In genomic region chr6:143012513-143013215, GRCm38 (mm10) we compare ENCODE assay signal across 21 mouse cellular contexts. TPM values are rescaled to one million over a fixed set of nuclear protein-coding genes. Genes with fewer than 3 reads are reported as not detected.
DNase-seq lines count a peak whose midpoint lies in the region; ATAC-seq and TF ChIP-seq lines count a peak whose summit lies in the region.
"Had no signal": no experiment of that assay in that cellular context is flagged by ENCODE, and none has a peak within 500 bp of the region (broad histone marks: within the 10 kb centered on the region; RNA-seq: fewer than 3 reads in every experiment).

No protein-coding gene starts in this region.

- peaks cover 34% of the 10 kb centered on the region for H3K36me3 ChIP-seq in intestine, postnatal 0 days (ENCODE audit: control insufficient read depth, insufficient read depth)
- H3K36me3 ChIP-seq in intestine, embryonic 16.5 days (ENCODE audit: control insufficient read depth, insufficient read depth, low read length): peaks cover 4% of the 10 kb centered on the region; the same call in 1 of the 2 replicates
- no peaks in the 10 kb centered on the region for H3K36me3 ChIP-seq in liver, adult 2 months (ENCODE audit: control insufficient read depth, insufficient read depth, low read length)
- no peaks in the 10 kb centered on the region; the same call in 1 of the 2 replicates for H3K36me3 ChIP-seq in liver, embryonic 11.5 days (ENCODE audit: control insufficient read depth, insufficient read depth, low read length)
- peaks cover 42% of the 10 kb centered on the region for H3K36me3 ChIP-seq in liver, embryonic 15.5 days (replicated peaks)
- H3K36me3 ChIP-seq in liver, postnatal 0 days (replicated peaks; ENCODE audit: insufficient read depth, low read length): peaks cover 10% of the 10 kb centered on the region

- H3K9me3 ChIP-seq in intestine, postnatal 0 days (ENCODE audit: control insufficient read depth): no peaks in the 10 kb centered on the region
- H3K9me3 ChIP-seq in intestine, embryonic 16.5 days (ENCODE audit: control insufficient read depth, low read length): no peaks in the 10 kb centered on the region
- no peaks in the 10 kb centered on the region for H3K9me3 ChIP-seq in liver, embryonic 11.5 days (ENCODE audit: control insufficient read depth, low read length)
- H3K9me3 ChIP-seq in liver, embryonic 15.5 days (replicated peaks): no peaks in the 10 kb centered on the region
- no peaks in the 10 kb centered on the region for H3K9me3 ChIP-seq in liver, postnatal 0 days (ENCODE audit: low read length)
- H3K9me3 ChIP-seq: embryonic facial prominence, embryonic 10.5 days; forebrain, embryonic 12.5 days; heart, embryonic 15.5 days had no signal

- H3K79me2 ChIP-seq in liver, adult 2 months (ENCODE audit: control insufficient read depth, insufficient read depth, low read length): no peaks in the 10 kb centered on the region

- TF ChIP-seq CTCF in intestine, postnatal 0 days (IDR thresholded peaks at IDR 0.05; ENCODE audit: low read depth): no peak
- no peak for TF ChIP-seq CTCF in liver, adult 2 months (IDR thresholded peaks at IDR 0.05; ENCODE audit: low read depth, low read length)
- TF ChIP-seq CTCF in liver, postnatal 0 days (IDR thresholded peaks at IDR 0.05; ENCODE audit: low read depth): no peak

- H3K4me2 ChIP-seq in intestine, postnatal 0 days (replicated peaks; ENCODE audit: low read depth): no peak overlapping the region
- no peak overlapping the region for H3K4me2 ChIP-seq in intestine, embryonic 16.5 days (ENCODE audit: low read depth, low read length)
- H3K4me2 ChIP-seq in liver, embryonic 11.5 days: no peak overlapping the region
- H3K4me2 ChIP-seq in liver, embryonic 15.5 days: no peak overlapping the region
- H3K4me2 ChIP-seq in liver, postnatal 0 days (ENCODE audit: low read depth, low read length): no peak overlapping the region
- H3K4me2 ChIP-seq: forebrain, embryonic 12.5 days; heart, embryonic 15.5 days; hindbrain, embryonic 14.5 days had no signal

- no peak overlapping the region for H3K4me3 ChIP-seq in intestine, postnatal 0 days (ENCODE audit: low read depth, low read length)
- H3K4me3 ChIP-seq in intestine, embryonic 16.5 days (ENCODE audit: low read length): no peak overlapping the region
- no peak overlapping the region for H3K4me3 ChIP-seq in liver, adult 2 months (ENCODE audit: insufficient read depth, low read depth, low read length)
- no peak overlapping the region for H3K4me3 ChIP-seq in liver, embryonic 11.5 days (ENCODE audit: low read depth, low read length)
- H3K4me3 ChIP-seq in liver, embryonic 15.5 days (replicated peaks): no peak overlapping the region
- H3K4me3 ChIP-seq in liver, postnatal 0 days (ENCODE audit: low read depth, low read length): no peak overlapping the region
- H3K4me3 ChIP-seq: embryonic facial prominence, embryonic 10.5 days; erythroblast, embryonic 14.5 days; forebrain, embryonic 12.5 days; gastrocnemius, adult 2 months; heart, embryonic 15.5 days had no signal

- no peaks in the 10 kb centered on the region for H3K4me1 ChIP-seq in intestine, postnatal 0 days (replicated peaks; ENCODE audit: control insufficient read depth, insufficient read depth, low read length)
- no peaks in the 10 kb centered on the region for H3K4me1 ChIP-seq in intestine, embryonic 16.5 days (ENCODE audit: control insufficient read depth, insufficient read depth, low read length)
- H3K4me1 ChIP-seq in liver, adult 2 months (ENCODE audit: control insufficient read depth, insufficient read depth, low read length): peaks cover 14% of the 10 kb centered on the region
- H3K4me1 ChIP-seq in liver, embryonic 11.5 days (replicated peaks; ENCODE audit: control insufficient read depth, insufficient read depth, low read length): no peaks in the 10 kb centered on the region
- H3K4me1 ChIP-seq in liver, embryonic 15.5 days (replicated peaks): 0 out of 2 replicates have a peak, but pooled peaks cover 3% of the 10 kb centered on the region
- H3K4me1 ChIP-seq in liver, postnatal 0 days (ENCODE audit: insufficient read depth): peaks cover 3% of the 10 kb centered on the region; the same call in 1 of the 2 replicates
- H3K4me1 ChIP-seq: embryonic facial prominence, embryonic 10.5 days; forebrain, embryonic 12.5 days; heart, embryonic 15.5 days had no signal

- WGBS in intestine, postnatal 0 days: 90% methylated on average over 15 of the region's 15 CpGs
- WGBS in intestine, embryonic 16.5 days: 91% methylated on average over 15 of the region's 15 CpGs
- 55% methylated on average over 15 of the region's 15 CpGs for WGBS in liver, adult 2 months
- WGBS in liver, embryonic 11.5 days: 91% methylated on average over 15 of the region's 15 CpGs
- 85% methylated on average over 15 of the region's 15 CpGs for WGBS in liver, embryonic 15.5 days (ENCODE audit: insufficient replicate concordance)
- WGBS in liver, postnatal 0 days (ENCODE audit: insufficient replicate concordance): 79% methylated on average over 15 of the region's 15 CpGs

- H3K27me3 ChIP-seq in intestine, postnatal 0 days (replicated peaks; ENCODE audit: control insufficient read depth, insufficient read depth, low read length): no peaks in the 10 kb centered on the region
- H3K27me3 ChIP-seq in intestine, embryonic 16.5 days (replicated peaks; ENCODE audit: control insufficient read depth, insufficient read depth, low read length): no peaks in the 10 kb centered on the region
- H3K27me3 ChIP-seq in liver, adult 2 months (ENCODE audit: control insufficient read depth, insufficient read depth, low read length): no peaks in the 10 kb centered on the region
- H3K27me3 ChIP-seq in liver, embryonic 11.5 days (replicated peaks; ENCODE audit: control insufficient read depth, insufficient read depth, low read length): no peaks in the 10 kb centered on the region
- H3K27me3 ChIP-seq in liver, embryonic 15.5 days: no peaks in the 10 kb centered on the region
- H3K27me3 ChIP-seq in liver, postnatal 0 days (ENCODE audit: insufficient read depth, low read length): no peaks in the 10 kb centered on the region
- H3K27me3 ChIP-seq: forebrain, embryonic 12.5 days; heart, embryonic 15.5 days had no signal

- peak; percentile 94 for DNase-seq in liver, adult 2 months (ENCODE audit: extremely low read depth, low read depth, low spot score)
- no peak for DNase-seq in liver, embryonic 11.5 days (ENCODE audit: low spot score)
- DNase-seq in liver, postnatal 0 days: no peak
- no peak for DNase-seq in layer of hippocampus, adult 9-11 months
- DNase-seq: adrenal gland, adult 8-10 months; adrenal gland, postnatal 36 days; cerebellum, adult 2 months; cerebellum, postnatal 10 days; gastrocnemius, adult 2 months; gastrocnemius, postnatal 25 days; heart, adult 11 months; heart, postnatal 14 days had no signal

- no peak for TF ChIP-seq EP300 in liver, postnatal 0 days (IDR thresholded peaks at IDR 0.05; ENCODE audit: low read depth)

- peak; percentile 28; the same call in 1 of the 2 replicates for ATAC-seq in intestine, postnatal 0 days
- ATAC-seq in intestine, embryonic 16.5 days: no peak
- ATAC-seq in liver, embryonic 11.5 days (replicated peaks; ENCODE audit: low FRiP score): no peak
- peak; percentile 40; the same call in 1 of the 2 replicates for ATAC-seq in liver, embryonic 15.5 days (ENCODE audit: insufficient read depth)
- peak; percentile 82 for ATAC-seq in liver, postnatal 0 days
- ATAC-seq: forebrain, embryonic 16.5 days had no signal

- TF ChIP-seq POLR2A in liver, adult 2 months (IDR thresholded peaks at IDR 0.05; ENCODE audit: extremely low read depth, insufficient read depth, low read length): no peak

- H3K9ac ChIP-seq in intestine, postnatal 0 days (ENCODE audit: low read depth, low read length): no peak overlapping the region
- H3K9ac ChIP-seq in intestine, embryonic 16.5 days (ENCODE audit: low read depth, low read length): no peak overlapping the region
- no peak overlapping the region for H3K9ac ChIP-seq in liver, adult 2 months (ENCODE audit: low read depth, low read length)
- no peak overlapping the region for H3K9ac ChIP-seq in liver, embryonic 11.5 days (ENCODE audit: low read depth, low read length)
- no peak overlapping the region for H3K9ac ChIP-seq in liver, embryonic 15.5 days
- no peak overlapping the region for H3K9ac ChIP-seq in liver, postnatal 0 days (replicated peaks)
- H3K9ac ChIP-seq: forebrain, embryonic 12.5 days; heart, embryonic 15.5 days; hindbrain, embryonic 14.5 days had no signal

- no peak overlapping the region for H3K27ac ChIP-seq in intestine, postnatal 0 days (ENCODE audit: low read depth, low read length)
- H3K27ac ChIP-seq in intestine, embryonic 16.5 days (ENCODE audit: low read length): no peak overlapping the region
- peak overlapping the region; percentile 46; the same call in 1 of the 2 replicates for H3K27ac ChIP-seq in liver, adult 2 months (replicated peaks; ENCODE audit: insufficient read depth, low read depth, low read length)
- no peak overlapping the region for H3K27ac ChIP-seq in liver, embryonic 11.5 days (ENCODE audit: low read depth, low read length)
- H3K27ac ChIP-seq in liver, embryonic 15.5 days (replicated peaks): no peak overlapping the region
- 0 out of 2 replicates have a peak overlapping the region, but pooled peaks have one; percentile 11 for H3K27ac ChIP-seq in liver, postnatal 0 days (ENCODE audit: low read depth)
- H3K27ac ChIP-seq: embryonic facial prominence, embryonic 10.5 days; forebrain, embryonic 12.5 days; gastrocnemius, adult 2 months; heart, embryonic 15.5 days; hindbrain, embryonic 14.5 days had no signal

RNA-seq across cellular contexts. Expression of gene St8sia1, which starts 48.4 kb away (rescaled TPM):
- polyA plus RNA-seq in intestine, postnatal 0 days (2015; fragmentation: Nextera tagmentation; extraction: Ambion mirVana): 0.17 and 0.34 TPM in 2 replicates
- polyA plus RNA-seq in intestine, embryonic 16.5 days (2015; fragmentation: Nextera tagmentation; extraction: Ambion mirVana): 1.4 and 1.6 TPM in 2 replicates
- under 0.01 TPM in 2 replicates for total RNA-seq in liver, adult 2 months (2014; rRNA removed)
- 0.01 and 0.02 TPM in 2 replicates for polyA plus RNA-seq in liver, adult 2 months (2012; rRNA removed)
- 1.2 and 2.1 TPM in 2 replicates for polyA plus RNA-seq in liver, embryonic 11.5 days (2014; fragmentation: Nextera tagmentation; extraction: Ambion mirVana)
- 0.08 and 0.18 TPM in 2 replicates for polyA plus RNA-seq in liver, embryonic 15.5 days (2015; fragmentation: Nextera tagmentation; extraction: Ambion mirVana)
- polyA plus RNA-seq in liver, postnatal 0 days (2015; fragmentation: Nextera tagmentation; extraction: Ambion mirVana): 0.05 and 0.22 TPM in 2 replicates
- polyA plus RNA-seq: erythroblast, embryonic 14.5 days had no signal

Comparison
In these comparisons a context has a peak if more than half of its experiments do, and no peak if none do; other contexts are left out.
1. ATAC-seq: peak in intestine, postnatal 0 days (single experiment), liver, embryonic 15.5 days (single experiment) and liver, postnatal 0 days (single experiment); none in intestine, embryonic 16.5 days (single experiment) and liver, embryonic 11.5 days (single experiment).
2. H3K27ac ChIP-seq: peak in liver, adult 2 months (single experiment) and liver, postnatal 0 days (single experiment); none in intestine, postnatal 0 days (single experiment), intestine, embryonic 16.5 days (single experiment), liver, embryonic 11.5 days (single experiment) and liver, embryonic 15.5 days (single experiment).